Mouse (Mus musculus): Measurements from ENCODE around the gene Kcnk4.
"Not testable (repeated sequence)": the region's sequence is repeated elsewhere in the genome, so short reads cannot be mapped to it uniquely, and the experiment has no call there.

The Kcnk4 gene

DNA sequence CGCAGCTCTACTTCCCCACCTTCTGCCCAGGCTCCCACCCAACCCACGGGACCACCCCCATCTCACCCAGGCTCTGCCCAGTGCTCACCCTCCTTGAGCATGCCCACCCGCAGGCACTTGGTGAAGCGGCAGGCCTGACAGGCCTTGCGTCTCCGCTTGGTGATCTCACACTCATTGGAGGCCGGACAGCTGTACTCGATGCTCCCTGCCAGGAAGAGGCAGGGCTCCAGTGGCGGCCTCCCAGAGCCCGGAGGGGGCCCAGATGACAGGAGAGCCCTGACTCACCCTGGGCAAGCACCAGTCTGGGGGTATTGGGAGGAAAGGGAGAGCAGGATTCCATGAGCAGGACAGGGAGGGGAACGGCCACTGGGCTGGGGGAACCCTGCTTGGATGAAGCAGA, 20.3 kb downstream of the Kcnk4 start:
- DNase-seq, result no peak

- no peak for DNase-seq
Observed at GRCm38 (mm10) chr19:6913036-6913435, 21.3 kb downstream of the Kcnk4 start.

DNA sequence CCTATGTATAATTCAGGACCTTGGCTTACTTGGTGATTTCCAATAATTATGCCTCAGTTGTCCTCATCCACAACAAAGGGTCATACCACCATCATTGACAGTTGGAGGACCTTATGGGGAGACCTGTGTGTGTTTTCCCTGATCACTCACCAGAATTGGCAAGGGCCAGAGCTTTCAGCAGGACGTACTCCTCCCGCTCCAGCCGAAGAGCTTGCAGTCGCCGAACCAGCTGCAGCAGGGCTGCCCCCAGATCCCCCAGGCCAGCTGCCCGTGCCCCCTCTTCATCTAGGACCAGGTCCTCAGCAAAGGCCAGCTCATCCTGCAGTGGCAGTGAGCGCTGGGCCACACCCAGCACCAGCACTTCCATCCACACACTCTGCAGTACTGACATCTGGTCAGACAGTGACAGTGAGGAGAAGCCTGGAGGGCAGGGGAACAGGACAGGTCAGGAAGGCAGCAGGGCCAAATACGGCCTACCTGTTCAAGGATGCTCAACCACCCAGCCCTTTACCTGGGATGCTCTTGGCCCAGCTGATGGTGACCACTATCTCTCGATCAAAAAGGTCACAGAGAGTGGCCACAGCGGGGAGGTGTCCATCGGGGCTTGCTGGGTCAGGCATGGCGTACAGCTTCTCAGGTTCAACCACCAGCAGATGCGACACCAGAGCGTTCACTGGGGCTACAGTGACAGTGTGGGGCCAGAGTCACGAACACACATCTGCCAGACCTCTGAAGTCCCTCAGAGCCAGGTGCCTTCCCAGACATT, 21.9 kb downstream of the Kcnk4 start:
- DNase-seq, result no peak

- no peak for DNase-seq
Observed at GRCm38 (mm10) chr19:6911101-6912074, 22.9 kb downstream of the Kcnk4 start.

- DNase-seq, result peak in 1 of 2 experiments; percentile 56
Observed at GRCm38 (mm10) chr19:6910306-6910705, 24.0 kb downstream of the Kcnk4 start.

GRCm38 (mm10) chr19:6909507-6910289, 24.6 kb downstream of the Kcnk4 start, which contains the start of the genes Trmt112 and Prdx5:
Trmt112 (plus strand) TSS chr19:6909698.
Prdx5 (minus strand) TSS chr19:6910106.
- DNase-seq, result peak; percentile 91 to 95

- DNase-seq, result no peak
Observed at GRCm38 (mm10) chr19:6909021-6909420, 25.3 kb downstream of the Kcnk4 start.

DNA sequence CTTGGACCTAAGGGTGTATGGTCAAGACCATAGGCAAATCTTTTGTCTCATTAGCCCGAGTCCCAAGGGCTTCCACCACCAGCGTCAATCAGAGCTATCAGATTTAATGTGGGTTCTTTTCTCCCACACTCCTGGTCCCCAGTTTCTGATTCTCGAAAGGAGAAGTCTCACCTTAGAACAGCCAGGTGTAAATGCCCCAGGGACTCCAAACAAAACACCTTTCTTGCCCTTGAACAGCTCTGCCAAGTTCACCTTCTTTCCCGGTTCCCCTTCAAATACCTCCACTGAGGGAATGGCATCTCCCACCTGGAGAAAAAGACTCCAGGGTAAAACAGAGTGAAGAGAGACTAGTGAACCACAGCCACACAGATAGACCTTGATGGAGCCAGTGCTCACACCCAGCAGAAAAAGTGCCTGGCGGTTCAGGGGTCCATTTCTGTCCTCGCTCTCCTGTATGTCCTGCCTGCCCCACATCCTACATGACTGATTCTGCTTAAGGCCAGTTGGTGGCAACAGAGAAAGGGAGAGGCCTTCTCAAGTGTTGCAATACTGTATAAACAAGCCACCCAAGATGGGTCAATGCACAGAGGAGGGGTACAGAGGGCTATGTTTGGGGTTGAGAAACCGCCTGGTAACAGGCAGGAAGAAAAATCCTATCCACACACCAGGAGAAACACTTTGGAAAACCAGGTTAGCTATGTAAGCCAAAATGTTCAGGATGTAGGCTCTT, 26.3 kb downstream of the Kcnk4 start:
- peak; percentile 27 to 45 for DNase-seq

DNA sequence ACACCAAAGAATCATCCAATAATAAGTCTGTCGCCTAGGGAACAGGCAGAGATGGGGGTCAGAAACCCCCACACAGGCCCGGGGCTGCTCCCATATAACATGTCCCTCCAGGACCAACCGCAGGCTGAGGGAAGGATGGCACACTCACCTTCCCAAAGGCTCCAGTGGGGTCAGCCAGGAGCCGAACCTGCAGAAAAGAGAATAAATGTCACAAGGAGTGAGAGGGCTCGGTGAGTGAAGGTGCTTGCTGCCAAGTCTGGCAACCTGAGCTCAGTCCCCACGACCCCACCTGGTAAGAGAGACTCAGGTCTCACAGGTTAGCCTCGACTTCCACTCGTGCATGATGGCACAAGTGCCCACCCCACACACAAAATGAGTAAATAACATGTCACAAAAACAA, 27.2 kb downstream of the Kcnk4 start:
- no peak for DNase-seq

- DNase-seq, result no peak
Observed at GRCm38 (mm10) chr19:6906199-6906598, 28.1 kb downstream of the Kcnk4 start.

GRCm38 (mm10) chr19:6905498-6906159, 28.7 kb downstream of the Kcnk4 start:
- DNase-seq, result no peak

DNA sequence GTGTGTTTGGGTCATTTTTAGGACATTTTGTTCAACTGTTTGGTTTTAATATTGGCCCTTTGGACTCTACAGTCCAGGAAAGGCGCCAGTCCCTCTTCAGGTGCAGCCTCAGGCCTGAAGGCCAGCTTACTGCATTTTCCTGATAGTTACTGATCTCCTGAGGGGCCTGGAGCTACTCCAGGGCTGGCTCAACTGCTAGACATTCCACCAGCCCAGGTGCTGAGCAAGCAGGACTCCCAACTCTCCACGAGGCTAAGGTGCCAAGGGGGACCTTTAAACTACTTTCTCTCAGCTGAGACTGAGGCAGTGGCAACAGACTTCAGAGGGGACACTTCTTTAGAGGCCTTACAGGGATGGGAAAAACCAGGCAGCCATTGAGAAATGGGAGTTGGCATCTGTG, 29.5 kb downstream of the Kcnk4 start:
- no peak for DNase-seq

DNA sequence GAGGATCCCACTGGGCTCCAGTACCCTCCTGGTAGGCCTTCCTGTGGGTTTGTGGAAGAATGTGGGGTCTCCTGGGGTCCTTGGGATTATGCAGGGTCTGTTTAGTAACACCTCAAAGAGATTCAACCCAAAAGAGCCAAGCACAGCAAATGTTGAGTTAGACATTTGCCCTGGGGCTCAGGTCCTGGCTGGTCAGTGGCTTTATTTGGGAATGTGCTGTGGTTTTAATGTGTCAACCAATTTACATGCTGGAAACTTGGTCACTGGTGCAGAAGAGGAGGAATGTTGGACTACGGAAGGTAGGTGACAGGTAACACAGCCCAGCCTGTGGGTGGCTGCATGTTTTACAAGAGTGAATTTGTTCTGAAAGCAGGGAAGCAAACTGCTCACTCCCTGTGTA, 31.3 kb downstream of the Kcnk4 start:
- DNase-seq, result no peak

- no peak for DNase-seq
Observed at GRCm38 (mm10) chr19:6899641-6900040, 34.7 kb downstream of the Kcnk4 start.

GRCm38 (mm10) chr19:6895608-6896305, 38.6 kb downstream of the Kcnk4 start:
- DNase-seq, result not testable (repeated sequence)

- no peak for DNase-seq
Observed at GRCm38 (mm10) chr19:6893731-6894451, 40.4 kb downstream of the Kcnk4 start.

DNA sequence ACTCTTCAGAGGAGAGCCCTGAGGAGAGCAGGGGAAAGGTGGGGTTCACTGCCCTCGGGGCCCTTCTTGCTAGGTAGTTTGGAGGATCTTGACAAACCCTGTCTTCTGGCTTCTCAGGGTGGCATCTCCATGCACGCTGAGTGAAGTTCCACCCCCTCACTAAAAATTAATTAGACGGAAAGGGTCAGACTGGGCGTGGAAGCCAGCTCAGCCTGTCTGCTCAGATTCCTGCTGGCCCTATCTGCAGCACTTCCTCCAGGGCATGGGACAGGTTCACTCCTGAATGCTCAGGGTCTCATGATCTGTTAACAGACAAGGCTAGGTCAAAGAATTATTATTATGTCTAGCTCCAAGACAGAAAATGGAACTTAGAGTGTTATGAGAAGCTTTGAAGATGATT, 41.8 kb downstream of the Kcnk4 start:
- DNase-seq, result no peak

- no peak for DNase-seq
Observed at GRCm38 (mm10) chr19:6877965-6878364, 56.4 kb downstream of the Kcnk4 start.

GRCm38 (mm10) chr19:6876799-6877198, 57.5 kb downstream of the Kcnk4 start:
- DNase-seq, result no peak

- DNase-seq, result no peak
Observed at GRCm38 (mm10) chr19:6875834-6876233, 58.5 kb downstream of the Kcnk4 start.

Data from lung, adult 18-20 months (tissue).